Mouse (Mus musculus) 416B (cell line): Measurements from ENCODE around the gene Lrrc51.
A peak's percentile ranks its signal among the peaks of the same experiment; 100 is the strongest.

ENCODE experiments used
- DNase-seq: peaks from one replicate; pipeline ENCODE4 v3.0.0; 2011; ENCODE audit warnings: low read depth

Gene Lrrc51

DNA sequence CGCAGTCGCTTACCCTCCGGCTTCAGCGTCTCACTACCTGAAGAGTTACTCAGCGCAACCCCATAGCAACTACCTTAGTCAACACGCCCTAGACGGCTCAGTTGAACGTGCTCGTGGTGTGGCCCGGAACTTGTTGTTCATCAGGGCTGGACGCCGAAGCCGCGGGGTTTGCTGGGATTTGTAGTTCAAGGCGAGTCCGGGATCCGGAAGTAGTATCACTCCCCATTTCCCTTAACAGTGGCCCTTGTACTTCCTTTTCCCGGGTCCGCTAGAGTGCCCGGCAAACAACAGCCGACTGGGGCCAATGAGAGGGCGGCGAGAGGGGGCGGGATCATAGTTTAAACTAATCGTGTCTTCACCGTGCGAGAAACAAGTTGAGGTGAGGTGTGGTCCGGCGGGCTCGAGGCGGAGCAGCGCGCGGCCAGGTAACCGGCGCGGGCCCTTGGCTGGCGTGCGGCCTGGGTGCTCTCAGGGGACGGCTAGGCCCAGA lies at the start of gene Lrrc51, which contains the start of gene Numa1:
TSS of gene Lrrc51 (minus strand) at position 145 of the 490 bp plus-strand sequence.
TSS of gene Numa1 (plus strand) at position 361 of the 490 bp plus-strand sequence.
- DNase-seq: peak; percentile 99

DNA sequence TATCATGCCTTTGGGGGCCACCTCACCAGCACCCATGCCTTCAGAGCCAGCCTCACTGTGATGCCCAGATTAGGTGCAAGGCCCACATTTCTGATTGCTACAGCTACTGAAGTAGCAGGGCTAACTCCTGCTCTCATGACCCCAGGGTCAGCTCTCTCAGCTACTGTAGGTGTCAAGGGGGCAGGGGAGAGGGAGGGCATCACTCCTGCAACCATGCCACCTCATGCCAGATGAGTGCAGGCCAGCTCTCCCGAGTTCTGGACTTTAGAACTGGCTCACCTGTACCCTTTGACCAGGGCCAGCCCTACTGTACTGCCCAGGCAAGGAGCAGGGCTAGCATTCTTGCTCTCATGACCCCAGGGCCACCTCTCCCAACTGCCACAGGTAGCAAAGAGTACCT lies 49.0 kb upstream of the Lrrc51 start:
- DNase-seq: no peak

DNA sequence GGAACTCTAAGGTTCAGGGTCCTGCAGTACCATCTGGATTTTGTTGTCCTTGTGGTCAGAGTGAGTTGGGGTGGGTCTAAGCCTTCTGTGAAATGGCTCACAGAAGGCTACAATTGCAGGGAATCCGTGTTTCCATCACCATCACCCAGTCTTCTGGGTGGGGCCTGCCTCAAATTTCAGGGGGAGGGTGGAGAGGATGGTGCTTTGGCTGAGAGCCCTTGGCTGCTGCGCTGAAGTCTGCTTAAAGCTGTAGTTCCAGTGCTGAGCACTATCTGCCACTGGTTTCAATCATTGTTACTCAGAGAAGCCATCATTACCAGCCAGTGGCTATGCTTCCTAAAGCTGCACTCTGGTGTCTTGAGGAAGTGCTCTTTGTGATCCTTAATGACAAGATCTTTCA lies 40.8 kb upstream of the Lrrc51 start:
- no peak for DNase-seq

DNA sequence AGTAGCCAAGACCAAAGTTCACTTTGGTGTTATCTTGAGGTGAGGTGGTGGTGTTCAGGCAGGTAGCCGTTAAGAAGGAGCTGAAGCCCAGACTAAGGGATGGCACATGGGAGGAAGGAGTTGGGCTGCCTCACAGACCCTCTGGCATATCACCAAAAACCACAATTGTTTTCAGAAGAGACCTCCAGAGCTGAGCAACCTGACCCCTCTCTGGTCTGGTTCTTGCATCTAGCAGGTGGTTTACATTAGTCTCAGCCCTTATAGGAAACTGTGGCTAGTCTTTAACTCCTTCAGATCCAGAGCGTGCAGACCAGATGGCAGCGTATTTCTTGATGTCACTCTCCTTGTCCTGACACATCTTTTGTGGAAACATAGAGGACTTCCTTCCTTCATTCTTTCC lies 40.0 kb upstream of the Lrrc51 start:
- DNase-seq: peak; percentile 72

DNA sequence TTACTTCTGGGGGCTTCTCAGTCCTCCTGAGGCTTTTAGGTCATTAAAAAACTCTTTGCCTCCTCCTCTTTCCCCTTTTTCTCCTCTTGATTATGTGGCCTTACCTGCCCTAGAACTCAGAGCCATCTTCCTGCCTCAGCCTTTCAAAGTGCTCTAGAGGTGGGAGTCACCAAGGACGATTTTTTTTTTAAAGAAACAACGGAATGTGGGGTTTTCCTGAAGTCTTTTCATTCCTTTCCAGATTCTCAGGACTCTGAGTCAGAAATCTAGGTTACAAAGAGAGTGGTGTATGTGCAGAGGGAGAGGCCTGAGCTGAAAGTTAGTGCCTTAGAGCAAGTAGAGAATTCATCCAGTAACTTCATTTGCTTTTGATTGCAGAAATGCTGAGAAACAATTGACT lies 38.0 kb upstream of the Lrrc51 start:
- DNase-seq: no peak

DNA sequence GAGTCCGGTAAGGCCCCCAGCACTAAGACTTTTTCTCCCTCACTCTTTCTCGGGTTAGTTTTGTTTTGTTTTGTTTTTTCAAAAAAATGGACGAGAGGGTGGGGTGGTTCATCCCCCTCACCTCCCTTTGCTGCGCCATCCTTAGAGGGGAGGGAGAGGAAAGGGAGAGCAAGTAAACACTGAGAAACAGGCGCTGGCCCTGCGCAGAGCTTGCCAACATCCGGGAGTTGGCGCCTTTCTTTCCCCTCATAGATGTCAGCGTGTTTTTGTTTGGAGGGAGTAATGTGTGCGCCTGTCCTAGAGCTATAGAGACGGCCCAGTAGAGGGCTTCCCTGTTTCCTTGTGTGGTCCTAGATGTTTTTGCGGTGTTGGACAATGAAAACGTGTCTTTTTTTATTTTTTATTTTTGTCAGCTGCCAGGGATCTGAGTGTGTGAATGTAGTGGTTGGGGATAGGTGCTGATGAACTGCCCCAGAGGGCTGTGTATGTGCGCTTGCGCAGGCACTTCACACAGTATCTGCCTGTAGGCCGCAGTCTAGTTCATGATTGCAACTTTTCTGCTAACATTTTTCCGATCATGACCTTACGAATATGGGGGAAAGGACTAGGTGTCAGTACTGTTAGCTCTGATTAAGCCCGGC lies 37.2 kb upstream of the Lrrc51 start:
- DNase-seq: peak; percentile 87

DNA sequence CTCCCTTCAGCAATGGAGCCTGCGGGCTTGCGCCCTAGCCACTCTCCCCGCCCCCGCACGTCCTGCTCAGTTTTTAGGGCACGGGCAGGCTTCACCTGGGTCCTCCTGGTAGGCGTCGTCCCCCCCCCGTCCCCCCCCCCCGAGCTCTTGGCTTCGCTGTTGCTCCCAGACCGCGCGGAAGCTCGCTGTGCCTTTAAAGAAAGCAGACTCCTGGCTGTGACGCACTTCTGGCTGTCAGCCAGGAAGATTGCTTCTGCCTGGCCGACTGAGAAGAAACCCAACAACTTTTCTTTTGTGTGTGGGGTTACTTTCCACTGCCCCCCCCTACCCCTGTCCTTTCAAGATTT lies 36.7 kb upstream of the Lrrc51 start:
- DNase-seq: peak; percentile 94

DNA sequence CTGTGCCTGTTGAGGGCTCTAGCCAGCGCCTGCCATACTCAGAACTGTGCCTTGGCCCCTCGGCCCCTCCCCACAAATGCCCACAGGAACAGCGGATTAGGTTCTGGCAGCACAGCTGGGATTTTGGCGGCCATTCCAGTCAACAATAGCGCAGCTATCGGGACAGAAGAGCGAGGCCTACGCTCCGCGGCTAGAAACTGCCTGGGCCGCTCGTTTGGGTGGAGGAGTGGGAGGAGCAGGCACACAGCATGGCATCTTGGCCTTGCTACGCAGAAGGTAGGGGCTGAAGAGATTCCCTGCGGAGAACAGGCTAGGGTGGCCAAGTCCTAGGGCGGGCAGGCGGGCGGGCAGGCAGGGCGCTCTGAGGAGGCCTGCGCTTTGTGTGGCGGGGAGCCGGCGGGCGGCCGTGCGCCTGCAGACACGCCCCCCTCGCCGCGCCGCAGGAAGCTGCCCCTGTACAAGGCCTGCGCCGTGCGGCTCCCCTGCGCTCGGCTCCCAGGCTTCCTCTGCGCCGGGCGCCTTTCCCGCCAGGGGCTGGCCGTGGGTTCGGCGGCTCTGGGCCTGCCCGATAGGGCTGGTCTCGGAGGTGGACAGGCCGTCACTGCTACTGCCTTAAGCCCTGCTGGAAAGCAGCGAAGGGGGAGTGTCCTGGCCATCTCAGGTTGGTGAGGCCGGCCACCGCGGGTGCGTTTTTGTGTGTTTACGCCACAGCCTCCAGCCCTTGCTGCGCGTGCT lies 36.2 kb upstream of the Lrrc51 start:
- DNase-seq: peak; percentile 85

DNA sequence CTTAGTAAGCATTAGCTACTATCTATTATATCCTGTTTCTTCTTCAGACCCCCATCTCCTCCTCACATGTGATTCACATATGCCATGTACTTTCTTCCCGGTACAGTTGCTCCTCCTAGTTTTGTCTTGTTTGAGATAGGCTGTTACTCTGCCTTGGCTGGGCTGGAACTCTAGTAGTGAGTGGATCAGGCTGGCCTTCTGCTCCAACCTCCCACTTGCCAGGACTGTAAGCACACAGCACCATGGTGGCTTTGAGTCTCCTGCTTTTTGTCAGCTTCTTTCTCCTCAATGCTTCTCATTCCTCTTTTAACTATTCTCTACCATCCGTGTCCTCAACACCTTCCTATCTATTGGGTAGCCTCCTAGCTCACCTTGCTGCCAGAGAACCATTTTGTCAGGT lies 35.1 kb upstream of the Lrrc51 start:
- no peak for DNase-seq

DNA sequence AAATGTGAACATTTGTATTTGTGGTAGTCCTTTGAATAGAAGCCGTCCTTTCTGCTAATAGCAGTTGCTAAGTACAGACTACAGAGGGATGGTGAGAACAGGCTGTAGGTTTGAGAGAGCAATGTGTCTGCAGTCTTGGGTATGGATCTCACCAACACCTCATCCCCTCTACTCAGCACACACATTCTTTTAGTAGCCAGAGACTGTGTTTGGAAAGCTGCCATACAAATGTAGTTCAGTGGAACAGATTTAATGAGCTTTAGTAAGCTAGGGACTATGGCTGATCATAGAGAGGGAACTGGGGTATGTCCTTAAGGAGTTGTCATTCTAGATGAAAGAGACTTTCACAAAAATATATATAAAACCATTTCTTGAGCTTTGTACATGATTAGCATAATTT lies 33.6 kb upstream of the Lrrc51 start:
- no peak for DNase-seq

DNA sequence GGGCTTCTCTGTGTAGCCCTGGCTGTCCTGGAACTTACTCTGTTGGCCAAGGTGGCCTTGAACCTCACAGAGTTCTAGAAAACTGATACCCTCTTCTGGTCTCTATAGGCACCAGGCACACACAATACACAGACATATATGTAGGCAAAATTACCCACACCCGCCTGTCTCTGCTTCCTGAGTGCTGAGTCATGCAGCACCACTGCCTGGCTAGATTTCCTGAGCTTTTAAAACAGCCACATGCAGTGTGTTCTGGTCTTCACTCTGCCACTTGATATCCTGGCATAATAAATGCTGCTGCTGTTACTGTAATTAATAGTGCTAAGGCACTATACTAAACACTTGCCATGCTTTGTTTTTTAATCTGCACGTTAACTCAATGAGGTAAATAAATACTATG lies 31.9 kb upstream of the Lrrc51 start:
- peak; percentile 93 for DNase-seq

DNA sequence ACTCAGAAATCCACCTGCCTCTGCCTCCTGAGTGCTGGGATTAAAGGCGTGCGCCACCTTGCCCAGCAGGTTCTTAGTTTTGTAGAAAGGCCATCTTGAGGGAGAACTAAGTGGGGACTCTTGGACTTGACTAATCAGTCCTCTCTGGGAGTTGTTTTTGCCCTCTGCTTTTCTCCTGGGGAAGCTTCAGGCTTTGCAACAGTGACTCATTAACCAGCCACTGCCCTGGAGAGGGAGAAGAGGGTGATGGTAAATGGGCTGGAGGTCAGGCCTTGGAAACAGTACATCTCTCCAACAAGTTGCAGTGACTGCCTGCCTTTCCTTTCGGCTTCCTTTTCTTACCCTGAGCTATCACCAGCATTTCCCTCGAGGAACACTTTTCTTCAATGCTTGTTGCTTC lies 30.9 kb upstream of the Lrrc51 start:
- DNase-seq: peak; percentile 74

DNA sequence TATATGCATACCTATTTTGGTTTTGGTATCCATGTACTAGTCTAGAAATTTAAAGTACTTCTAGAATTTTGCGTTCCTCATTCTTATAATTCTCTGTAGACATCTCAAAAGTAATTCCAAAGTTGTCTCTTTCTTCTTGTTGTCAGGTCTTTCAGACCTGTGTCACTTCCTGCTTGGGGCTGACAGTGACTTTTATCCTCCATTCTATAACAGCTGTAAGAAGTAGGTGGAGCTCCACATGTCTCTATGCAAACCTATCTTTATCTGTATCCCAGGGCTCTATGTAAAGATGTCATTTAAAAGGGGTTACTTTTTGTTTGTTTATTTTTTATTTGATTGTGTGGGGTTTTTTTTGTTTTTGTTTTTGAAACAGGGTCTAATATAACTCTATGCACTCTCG lies 29.9 kb upstream of the Lrrc51 start:
- DNase-seq: no peak

DNA sequence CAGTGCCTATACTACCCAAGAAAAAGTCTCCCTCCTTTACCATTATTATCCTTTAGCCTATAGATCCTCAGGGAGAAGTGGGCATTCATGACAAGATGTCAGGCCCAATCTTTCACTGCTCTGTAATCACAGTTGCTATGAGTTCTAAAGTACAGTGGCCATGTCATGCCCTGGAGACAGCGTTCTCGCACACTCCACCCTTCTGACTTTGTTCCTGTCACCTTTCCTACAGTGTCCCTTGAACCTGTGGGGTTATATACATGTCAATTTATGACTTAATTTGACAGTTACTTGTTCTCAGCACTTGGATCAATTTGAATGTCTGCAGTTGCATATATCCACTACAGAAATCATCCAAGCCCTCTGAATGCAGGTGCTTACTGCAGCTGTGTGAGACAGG lies 29.1 kb upstream of the Lrrc51 start:
- no peak for DNase-seq

DNA sequence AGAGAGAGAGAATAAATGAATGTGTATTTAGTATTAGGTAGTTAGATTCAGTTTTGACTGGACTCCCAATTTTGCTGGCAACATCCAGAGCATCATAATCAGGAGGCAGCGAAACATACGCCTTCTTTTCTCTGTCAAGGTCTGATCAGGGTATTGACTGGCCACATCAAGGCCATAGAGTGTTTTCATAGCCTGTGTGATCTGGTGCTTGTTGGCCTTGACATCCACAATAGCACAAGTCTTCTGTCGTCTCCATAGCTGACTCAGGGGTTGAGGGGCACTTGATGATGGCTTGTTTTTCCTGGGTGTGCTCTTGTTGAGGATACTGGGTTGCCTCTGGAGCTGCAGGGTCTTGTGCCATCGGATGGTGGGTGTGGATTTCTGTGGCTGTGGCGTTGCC lies 23.2 kb upstream of the Lrrc51 start:
- DNase-seq: no peak

DNA sequence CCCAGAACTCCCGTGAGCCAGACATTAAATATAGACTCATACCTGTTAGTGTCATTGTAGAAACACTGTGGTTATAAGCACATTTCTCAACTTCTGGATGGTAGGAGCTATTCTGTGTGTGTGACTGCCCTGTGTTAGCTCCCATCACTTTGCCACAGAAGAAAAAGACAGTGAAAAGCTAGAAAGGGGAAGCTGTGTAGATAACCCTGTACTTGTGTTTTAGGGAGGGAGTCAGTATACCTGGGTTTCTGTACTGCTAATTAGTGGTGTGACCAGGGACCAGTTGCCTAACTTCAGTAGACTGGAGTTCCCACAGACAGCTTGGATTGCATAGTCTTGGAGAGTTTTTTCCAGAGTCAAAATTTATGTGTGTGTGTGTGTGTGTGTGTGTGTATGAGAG lies 22.8 kb upstream of the Lrrc51 start:
- DNase-seq: no peak

DNA sequence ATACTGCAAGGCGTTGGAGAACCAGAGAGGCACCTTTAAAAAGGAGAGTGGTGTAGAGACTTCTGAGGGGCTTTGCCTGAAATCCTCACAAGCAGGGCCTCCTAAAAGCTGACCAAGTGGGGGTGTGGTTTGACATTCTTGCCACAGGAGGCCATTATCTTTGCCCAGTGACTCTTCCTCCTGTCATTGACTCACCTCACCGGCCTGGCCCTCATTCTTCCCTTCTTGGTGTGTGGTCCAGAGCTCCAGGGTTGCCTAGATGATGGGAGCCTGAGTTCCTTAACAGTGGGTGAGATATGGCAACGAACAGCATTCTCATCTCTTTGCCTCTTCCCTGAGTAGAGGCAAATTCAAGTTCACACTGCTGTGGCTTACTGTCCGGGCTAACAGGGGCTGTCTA lies 22.2 kb upstream of the Lrrc51 start:
- peak; percentile 59 for DNase-seq

DNA sequence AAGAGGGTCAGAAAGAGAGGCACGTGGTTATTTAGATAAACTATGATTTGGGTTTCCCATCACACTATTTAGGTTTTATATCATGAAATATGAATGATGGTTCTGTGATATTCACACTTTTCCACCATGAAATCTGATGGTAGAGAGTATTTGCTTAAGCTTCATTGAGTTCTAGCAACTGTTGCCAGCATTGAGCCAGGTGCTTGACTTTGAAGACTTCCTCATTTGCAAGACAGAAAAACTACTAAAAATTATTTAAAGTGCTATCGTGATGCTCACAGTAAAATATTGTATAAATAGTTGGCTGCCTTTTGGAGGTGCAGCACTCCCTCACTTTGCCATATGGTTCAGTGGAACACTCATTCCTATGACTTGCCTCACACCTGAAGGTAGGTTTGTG lies 21.6 kb upstream of the Lrrc51 start:
- no peak for DNase-seq

DNA sequence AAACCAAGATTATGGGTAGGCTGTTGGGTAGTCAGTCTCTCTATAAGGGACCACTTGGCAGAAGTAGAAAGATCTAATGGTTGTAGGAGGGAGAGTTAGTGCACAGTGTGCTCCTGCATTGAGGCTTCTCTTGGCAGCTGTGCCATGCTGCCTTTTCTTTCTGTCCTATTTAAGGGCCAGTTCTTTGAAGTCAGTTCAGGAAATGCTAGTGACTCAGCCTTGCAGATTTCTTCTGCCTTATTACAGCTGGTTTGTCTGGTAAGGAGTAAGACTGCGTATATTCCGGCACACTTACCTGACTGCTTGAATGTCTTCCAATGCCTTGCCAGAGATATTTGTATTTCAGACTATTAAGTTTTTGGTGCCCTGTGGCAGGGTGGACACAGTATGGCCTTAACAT lies 20.5 kb upstream of the Lrrc51 start:
- DNase-seq: peak; percentile 71

DNA sequence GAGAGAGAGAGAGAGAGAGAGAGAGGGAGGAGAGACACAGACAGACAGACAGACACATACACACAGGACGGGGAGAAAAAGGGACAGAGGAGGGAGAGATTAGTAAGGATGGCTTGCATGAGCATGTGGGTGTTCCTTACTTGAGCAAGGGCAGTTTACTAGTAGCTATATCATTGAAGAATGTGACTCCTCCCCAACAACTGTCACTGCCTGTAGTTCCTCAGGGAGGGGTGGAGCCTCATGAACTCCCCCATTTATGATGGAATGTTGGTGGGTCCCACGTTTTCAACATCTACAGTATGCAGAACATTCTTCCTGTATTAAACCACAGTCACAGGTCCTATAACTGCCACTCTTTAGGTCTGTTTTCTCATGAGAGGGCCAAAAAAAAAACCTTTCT lies 18.4 kb upstream of the Lrrc51 start:
- DNase-seq: peak; percentile 72

DNA sequence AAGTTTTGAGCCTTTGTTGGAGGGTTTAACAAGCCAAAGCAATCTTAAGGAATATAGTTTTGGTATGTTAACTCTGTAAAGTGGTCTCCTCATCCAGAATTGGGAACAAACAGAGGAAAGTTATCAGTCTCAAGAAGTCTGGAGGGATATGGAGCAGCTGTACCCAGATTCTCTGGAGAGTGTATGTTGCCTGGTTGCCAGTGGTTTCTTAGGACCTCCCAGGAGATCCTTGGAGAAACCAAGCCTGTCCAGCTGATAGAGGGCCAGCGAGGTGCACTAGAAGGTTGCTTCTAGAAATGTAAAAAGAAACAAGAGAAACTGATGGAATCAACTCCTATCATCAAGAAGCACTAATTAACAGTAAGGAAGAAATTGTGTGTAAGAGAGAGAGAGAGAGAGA lies 18.0 kb upstream of the Lrrc51 start:
- DNase-seq: no peak

DNA sequence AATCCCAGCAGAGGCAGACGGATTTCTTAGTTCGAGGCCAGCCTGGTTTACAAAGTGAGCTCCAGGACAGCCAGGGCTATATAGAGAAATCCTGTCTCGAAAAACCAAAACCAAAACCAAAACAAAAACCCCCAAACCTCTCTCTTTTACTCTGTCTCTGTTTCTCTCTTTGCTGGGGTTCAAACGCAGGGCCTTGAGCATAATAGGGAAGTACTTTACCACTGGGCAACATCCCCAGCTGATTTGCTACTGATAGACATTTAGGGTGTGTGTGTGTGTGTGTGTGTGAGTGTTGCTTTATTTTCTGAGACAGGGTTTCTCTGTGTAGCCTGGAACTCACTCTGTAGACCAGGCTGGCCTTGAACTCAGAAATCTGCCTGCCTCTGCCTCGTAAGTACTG lies 15.3 kb upstream of the Lrrc51 start:
- peak; percentile 67 for DNase-seq

DNA sequence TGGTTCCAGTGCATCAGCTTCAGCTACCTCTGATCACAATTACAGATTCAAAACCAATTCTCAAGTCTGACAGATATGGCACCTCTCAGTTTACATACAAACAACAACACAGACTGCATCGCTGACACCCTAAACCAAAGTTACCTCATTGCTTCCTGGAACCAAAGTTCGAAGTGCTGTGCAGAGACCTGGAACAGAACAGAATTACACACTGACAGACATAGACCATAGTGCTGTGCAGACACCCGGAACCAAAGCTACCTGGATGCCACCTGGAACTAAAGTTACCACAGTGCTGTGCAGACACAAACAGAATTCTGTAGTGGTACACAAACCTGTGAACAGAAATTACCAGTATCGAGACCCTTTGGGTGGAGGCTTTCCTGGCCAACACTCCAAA lies 6.1 kb upstream of the Lrrc51 start:
- no peak for DNase-seq

DNA sequence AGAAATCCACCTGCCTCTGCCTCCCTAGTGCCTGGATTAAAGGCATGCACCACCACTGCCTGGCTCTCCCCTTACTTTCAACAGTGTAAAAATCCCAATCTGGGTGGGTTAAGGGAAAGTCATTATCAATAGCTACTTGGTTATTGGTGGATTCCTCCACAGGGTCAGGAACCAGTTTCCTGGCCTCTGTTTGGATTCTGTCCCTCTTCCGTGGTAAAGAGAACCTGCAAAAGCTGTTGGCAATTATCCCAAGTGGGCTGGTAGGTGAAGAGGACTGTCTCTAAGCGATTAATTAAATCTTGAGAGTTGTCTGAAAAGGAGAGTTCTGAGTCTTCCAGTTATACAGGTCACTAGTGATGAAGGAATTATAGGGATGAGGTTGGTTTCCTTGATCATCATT lies 4.7 kb upstream of the Lrrc51 start:
- no peak for DNase-seq
